ENCODE assay signal across 33 mouse cellular contexts in genomic region chr4:145564111-145564821, GRCm38 (mm10). TPM values are rescaled to one million over a fixed set of nuclear protein-coding genes. Genes with fewer than 3 reads are reported as not detected.
A peak's percentile ranks its signal among the peaks of the same experiment; 100 is the strongest.
DNase-seq lines count a peak whose midpoint lies in the region; ATAC-seq and TF ChIP-seq lines count a peak whose summit lies in the region.
"Had no signal": no experiment of that assay in that cellular context is flagged by ENCODE, and none has a peak within 500 bp of the region (broad histone marks: within the 10 kb centered on the region; RNA-seq: fewer than 3 reads in every experiment).

No protein-coding gene starts in this region.

- intact Hi-C loops in heart, postnatal 36 days (cut with DNase I): no loop called here

- no peak overlapping the region for H3K9ac ChIP-seq in heart, embryonic 11.5 days (ENCODE audit: low read depth, low read length)
- H3K9ac ChIP-seq: forebrain, postnatal 0 days; heart, embryonic 15.5 days; hindbrain, embryonic 13.5 days; limb, embryonic 12.5 days; liver, embryonic 12.5 days; liver, postnatal 0 days; midbrain, embryonic 15.5 days; neural tube, embryonic 15.5 days had no signal

- DNase-seq in heart, adult 11 months: peak; percentile 70
- DNase-seq in heart, postnatal 36 days: no peak
- DNase-seq in G1E (ENCODE audit: low spot score): no peak
- DNase-seq in cerebellum, postnatal 4 days (ENCODE audit: low spot score in 2 of 2): no peak
- no peak for DNase-seq in frontal cortex, postnatal 14 days (ENCODE audit: low spot score in 2 of 2)
- DNase-seq: adrenal gland, postnatal 25 days; cerebellum, adult 11-12 months; cerebellum, adult 9-11 months; forebrain, postnatal 0 days; gastrocnemius, postnatal 36 days; kidney, postnatal 14 days; liver, postnatal 0 days; lung, postnatal 4 days; retina, postnatal 1 day; spleen, adult 18-20 months; thymus, postnatal 14 days had no signal

- H3K36me3 ChIP-seq in G1E (replicated peaks): no peaks in the 10 kb centered on the region
- no peaks in the 10 kb centered on the region for H3K36me3 ChIP-seq in heart, embryonic 11.5 days (ENCODE audit: control insufficient read depth, insufficient read depth, low read length)
- H3K36me3 ChIP-seq: heart, embryonic 15.5 days; hindbrain, embryonic 13.5 days; limb, embryonic 12.5 days; liver, embryonic 12.5 days; midbrain, embryonic 10.5 days; neural tube, embryonic 15.5 days had no signal

- no peak overlapping the region for H3K4me3 ChIP-seq in G1E (ENCODE audit: low read depth, low read length)
- H3K4me3 ChIP-seq in heart, embryonic 11.5 days (ENCODE audit: low read depth, low read length): no peak overlapping the region
- H3K4me3 ChIP-seq: erythroblast, embryonic 14.5 days; heart, embryonic 15.5 days; hindbrain, embryonic 13.5 days; left cerebral cortex, adult 2 months; limb, embryonic 12.5 days; liver, embryonic 12.5 days; midbrain, embryonic 10.5 days; midbrain, embryonic 15.5 days; neural tube, embryonic 15.5 days had no signal

- 64% methylated on average over 3 of the region's 3 CpGs for WGBS in heart, embryonic 11.5 days (ENCODE audit: insufficient replicate concordance)

- H3K4me1 ChIP-seq in G1E (ENCODE audit: insufficient read depth, low read depth, low read length): no peaks in the 10 kb centered on the region
- no peaks in the 10 kb centered on the region for H3K4me1 ChIP-seq in heart, embryonic 11.5 days (ENCODE audit: control insufficient read depth, insufficient read depth, low read length)
- H3K4me1 ChIP-seq: heart, embryonic 15.5 days; hindbrain, embryonic 13.5 days; limb, embryonic 12.5 days; liver, embryonic 12.5 days; midbrain, embryonic 10.5 days; midbrain, embryonic 15.5 days; neural tube, embryonic 15.5 days had no signal

- no peak overlapping the region for H3K4me2 ChIP-seq in heart, embryonic 11.5 days
- H3K4me2 ChIP-seq: heart, embryonic 15.5 days; hindbrain, embryonic 13.5 days; limb, embryonic 12.5 days; liver, embryonic 12.5 days; midbrain, embryonic 15.5 days; neural tube, embryonic 15.5 days had no signal

- no peak overlapping the region for H3K27ac ChIP-seq in heart, embryonic 11.5 days (ENCODE audit: low read depth, low read length)
- H3K27ac ChIP-seq: heart, embryonic 15.5 days; hindbrain, embryonic 13.5 days; left cerebral cortex, adult 2 months; limb, embryonic 12.5 days; liver, embryonic 12.5 days; midbrain, embryonic 10.5 days; midbrain, embryonic 15.5 days; neural tube, embryonic 15.5 days had no signal

- no peak for TF ChIP-seq CTCF in G1E (IDR thresholded peaks at IDR 0.05; ENCODE audit: low read depth, low read length)

- H3K9me3 ChIP-seq in G1E (replicated peaks): peaks cover 23% of the 10 kb centered on the region
- H3K9me3 ChIP-seq in heart, embryonic 11.5 days (replicated peaks; ENCODE audit: control insufficient read depth, low read length): peaks cover 16% of the 10 kb centered on the region

- no peaks in the 10 kb centered on the region for H3K27me3 ChIP-seq in G1E (ENCODE audit: insufficient read depth, low read length)
- no peaks in the 10 kb centered on the region for H3K27me3 ChIP-seq in heart, embryonic 11.5 days (ENCODE audit: control insufficient read depth, insufficient read depth, low read length)
- H3K27me3 ChIP-seq: heart, embryonic 15.5 days; hindbrain, embryonic 13.5 days; limb, embryonic 12.5 days; liver, embryonic 12.5 days; midbrain, embryonic 15.5 days; neural tube, embryonic 15.5 days had no signal

- peak; percentile 40; the same call in 1 of the 2 replicates for ATAC-seq in G1E (ENCODE audit: extremely low read depth, insufficient number of reproducible peaks, low FRiP score, poor library complexity, severe bottlenecking)
- ATAC-seq in common myeloid progenitor, adult 5-6 weeks (replicated peaks; ENCODE audit: low read depth, poor library complexity, severe bottlenecking): peak; percentile 69
- peak; percentile 75 for ATAC-seq in megakaryocyte progenitor cell, adult 5-6 weeks (replicated peaks; ENCODE audit: poor library complexity)
- no peak for ATAC-seq in heart, embryonic 11.5 days (replicated peaks; ENCODE audit: insufficient number of reproducible peaks, low FRiP score, low TSS enrichment)
- ATAC-seq: forebrain, postnatal 0 days; intestine, postnatal 0 days; liver, embryonic 12.5 days; liver, postnatal 0 days; midbrain, embryonic 15.5 days had no signal

RNA-seq across cellular contexts. Expression of gene Gm13212, which starts 20.7 kb away (rescaled TPM):
- 1 to 10 TPM; 2.5 TPM for total RNA-seq in heart, postnatal 36 days (2021)
- total RNA-seq in G1E (2014; fragmentation: Nextera tagmentation) (1.4 TPM in 2 replicates), G1E (2017) (1.7 and 1.8 TPM in 2 replicates)
- polyA plus RNA-seq in G1E (2012): 0.04 TPM in 2 replicates
- 18.3 and 23.8 TPM in 2 replicates for total RNA-seq in common myeloid progenitor, adult 5-6 weeks (2017)
- total RNA-seq in megakaryocyte progenitor cell, adult 5-6 weeks (2015): 25.7 and 30.9 TPM in 2 replicates
- total RNA-seq in megakaryocyte progenitor cell, adult 5-6 weeks (2017): 6.2 and 7.0 TPM in 2 replicates
- 3.7 and 5.2 TPM in 2 replicates for polyA plus RNA-seq in heart, embryonic 11.5 days (2014; fragmentation: Nextera tagmentation; extraction: Ambion mirVana)

RNA-seq across cellular contexts. Expression of gene Zfp990, which starts 53.7 kb away (rescaled TPM):
- under 1 TPM; 0.19 to 0.28 TPM for total RNA-seq in heart, postnatal 36 days (2021)
- total RNA-seq in G1E (2014; fragmentation: Nextera tagmentation): 116 and 136 TPM in 2 replicates
- total RNA-seq in G1E (2017): 22.8 and 36.1 TPM in 2 replicates
- 1.8 and 2.0 TPM in 2 replicates for polyA plus RNA-seq in G1E (2012)
- 0.05 and 0.78 TPM in 2 replicates for total RNA-seq in common myeloid progenitor, adult 5-6 weeks (2017)
- 0.25 TPM in 1 of 2 replicates, not detected in the other for total RNA-seq in megakaryocyte progenitor cell, adult 5-6 weeks (2015)
- total RNA-seq in megakaryocyte progenitor cell, adult 5-6 weeks (2017): 0.50 TPM in 1 of 2 replicates, not detected in the other
- polyA plus RNA-seq in heart, embryonic 11.5 days (2014; fragmentation: Nextera tagmentation; extraction: Ambion mirVana): 0.16 TPM in 1 of 2 replicates, not detected in the other
- total RNA-seq: forebrain, postnatal 0 days had no signal
- polyA plus RNA-seq: cortical plate, adult 2 months; embryonic facial prominence, embryonic 14.5 days; forebrain, embryonic 11.5 days; forebrain, postnatal 0 days; heart, embryonic 15.5 days; liver, postnatal 0 days; lung, embryonic 16.5 days; midbrain, embryonic 10.5 days; midbrain, embryonic 15.5 days had no signal

Comparison
In these comparisons a context has a peak if more than half of its experiments do, and no peak if none do; other contexts are left out.
1. RNA of gene Zfp990, which starts 53.7 kb away (total RNA-seq): 22.8 to 136 TPM in G1E; 0.25 to 0.50 TPM in megakaryocyte progenitor cell, adult 5-6 weeks, 0.19 to 0.28 TPM in heart, postnatal 36 days and 0.05 to 0.78 TPM in common myeloid progenitor, adult 5-6 weeks; every median in the first group is over 10 times any median in the second.